Mouse (Mus musculus): Measurements from ENCODE around the gene Peli1. TPM values are rescaled to one million over a fixed set of nuclear protein-coding genes. Genes with fewer than 3 reads are reported as not detected.

Peli1 gene
- polyA plus RNA-seq, 1 experiment from 2014 or later, result 9.8 TPM

- H3K27me3 ChIP-seq (ENCODE audit: insufficient read depth, low read length), result no peaks in the 10 kb centered on the region
- H3K4me1 ChIP-seq (ENCODE audit: insufficient read depth), result peaks cover 2% of the 10 kb centered on the region; the same call in 1 of the 2 replicates
- H3K27ac ChIP-seq (ENCODE audit: low read depth), result no peak overlapping the region
- no peak overlapping the region for H3K4me3 ChIP-seq (ENCODE audit: low read depth, low read length)
- WGBS (ENCODE audit: insufficient replicate concordance), result 89% methylated on average over 1 of the region's 1 CpGs
- H3K9ac ChIP-seq (replicated peaks), result no peak overlapping the region
- TF ChIP-seq EP300 (IDR thresholded peaks at IDR 0.05; ENCODE audit: low read depth) (no peak), CTCF (IDR thresholded peaks at IDR 0.05; ENCODE audit: low read depth) (no peak)
- ATAC-seq, result no peak
- no peaks in the 10 kb centered on the region for H3K9me3 ChIP-seq (ENCODE audit: low read length)
- H3K4me2 ChIP-seq (ENCODE audit: low read depth, low read length), result no peak overlapping the region
- H3K36me3 ChIP-seq (replicated peaks; ENCODE audit: insufficient read depth, low read length), result peaks cover 6% of the 10 kb centered on the region; the same call in 1 of the 2 replicates
- DNase-seq, result no peak
These were observed 16.0 kb downstream of the Peli1 start for GRCm38 (mm10) chr11:21107120-21107519.

- H3K4me1 ChIP-seq (ENCODE audit: insufficient read depth), result no peaks in the 10 kb centered on the region
- H3K36me3 ChIP-seq (replicated peaks; ENCODE audit: insufficient read depth, low read length), result peaks cover 6% of the 10 kb centered on the region
- H3K9ac ChIP-seq (replicated peaks), result no peak overlapping the region
- H3K9me3 ChIP-seq (ENCODE audit: low read length), result no peaks in the 10 kb centered on the region
- H3K4me2 ChIP-seq (ENCODE audit: low read depth, low read length), result no peak overlapping the region
- no peak overlapping the region for H3K27ac ChIP-seq (ENCODE audit: low read depth)
- no peak overlapping the region for H3K4me3 ChIP-seq (ENCODE audit: low read depth, low read length)
- no peaks in the 10 kb centered on the region for H3K27me3 ChIP-seq (ENCODE audit: insufficient read depth, low read length)
- DNase-seq (no peak), ATAC-seq (no peak)
- WGBS (ENCODE audit: insufficient replicate concordance), result 81% methylated on average over 2 of the region's 2 CpGs
- TF ChIP-seq CTCF (IDR thresholded peaks at IDR 0.05; ENCODE audit: low read depth), result no peak
- no peak for TF ChIP-seq EP300 (IDR thresholded peaks at IDR 0.05; ENCODE audit: low read depth)
These were observed 18.2 kb downstream of the Peli1 start for GRCm38 (mm10) chr11:21109279-21109678.

- Histone ChIP-seq H3K4me3 (ENCODE audit: low read depth, low read length) (no peak overlapping the region), H3K27me3 (ENCODE audit: insufficient read depth, low read length) (no peaks in the 10 kb centered on the region), H3K9me3 (ENCODE audit: low read length) (no peaks in the 10 kb centered on the region), H3K36me3 (replicated peaks; ENCODE audit: insufficient read depth, low read length) (no peaks in the 10 kb centered on the region; the same call in 1 of the 2 replicates), H3K4me2 (ENCODE audit: low read depth, low read length) (no peak overlapping the region), H3K27ac (ENCODE audit: low read depth) (no peak overlapping the region), H3K9ac (replicated peaks) (no peak overlapping the region), H3K4me1 (ENCODE audit: insufficient read depth) (0 out of 2 replicates have a peak, but pooled peaks cover under 1% of the 10 kb centered on the region)
- WGBS (ENCODE audit: insufficient replicate concordance), result 76% methylated on average over 2 of the region's 2 CpGs
- no peak for TF ChIP-seq CTCF (IDR thresholded peaks at IDR 0.05; ENCODE audit: low read depth)
- ATAC-seq, result no peak
- DNase-seq, result no peak
These were observed 23.4 kb downstream of the Peli1 start for GRCm38 (mm10) chr11:21114516-21114915.

- no peaks in the 10 kb centered on the region for H3K27me3 ChIP-seq (ENCODE audit: insufficient read depth, low read length)
- no peak overlapping the region for H3K27ac ChIP-seq (ENCODE audit: low read depth)
- no peaks in the 10 kb centered on the region for H3K9me3 ChIP-seq (ENCODE audit: low read length)
- no peak for DNase-seq
- H3K4me2 ChIP-seq (ENCODE audit: low read depth, low read length), result no peak overlapping the region
- H3K4me3 ChIP-seq (ENCODE audit: low read depth, low read length), result no peak overlapping the region
- ATAC-seq, result no peak
- no peaks in the 10 kb centered on the region; the same call in 1 of the 2 replicates for H3K36me3 ChIP-seq (replicated peaks; ENCODE audit: insufficient read depth, low read length)
- TF ChIP-seq CTCF (IDR thresholded peaks at IDR 0.05; ENCODE audit: low read depth) (no peak), EP300 (IDR thresholded peaks at IDR 0.05; ENCODE audit: low read depth) (no peak)
- H3K9ac ChIP-seq (replicated peaks), result no peak overlapping the region
- 0 out of 2 replicates have a peak, but pooled peaks cover 2% of the 10 kb centered on the region for H3K4me1 ChIP-seq (ENCODE audit: insufficient read depth)
These were observed 24.7 kb downstream of the Peli1 start for GRCm38 (mm10) chr11:21115804-21116203.

- H3K9me3 ChIP-seq (ENCODE audit: low read length), result no peaks in the 10 kb centered on the region
- H3K9ac ChIP-seq (replicated peaks), result no peak overlapping the region
- H3K27ac ChIP-seq (ENCODE audit: low read depth), result no peak overlapping the region
- H3K4me3 ChIP-seq (ENCODE audit: low read depth, low read length), result no peak overlapping the region
- no peak overlapping the region for H3K4me2 ChIP-seq (ENCODE audit: low read depth, low read length)
- no peak for DNase-seq
- TF ChIP-seq EP300 (IDR thresholded peaks at IDR 0.05; ENCODE audit: low read depth) (no peak), CTCF (IDR thresholded peaks at IDR 0.05; ENCODE audit: low read depth) (no peak)
- no peak for ATAC-seq
- H3K4me1 ChIP-seq (ENCODE audit: insufficient read depth), result peaks cover 4% of the 10 kb centered on the region
- H3K36me3 ChIP-seq (replicated peaks; ENCODE audit: insufficient read depth, low read length), result no peaks in the 10 kb centered on the region; the same call in 1 of the 2 replicates
- H3K27me3 ChIP-seq (ENCODE audit: insufficient read depth, low read length), result no peaks in the 10 kb centered on the region
- 82% methylated on average over 3 of the region's 3 CpGs for WGBS (ENCODE audit: insufficient replicate concordance)
These were observed 25.7 kb downstream of the Peli1 start for GRCm38 (mm10) chr11:21116623-21117295.

GRCm38 (mm10) chr11:21121737-21122136 lies 30.6 kb downstream of the Peli1 start:
- Histone ChIP-seq H3K36me3 (replicated peaks; ENCODE audit: insufficient read depth, low read length) (no peaks in the 10 kb centered on the region), H3K4me1 (ENCODE audit: insufficient read depth) (peaks cover 15% of the 10 kb centered on the region), H3K27ac (ENCODE audit: low read depth) (no peak overlapping the region), H3K4me2 (ENCODE audit: low read depth, low read length) (no peak overlapping the region), H3K9me3 (ENCODE audit: low read length) (no peaks in the 10 kb centered on the region), H3K27me3 (ENCODE audit: insufficient read depth, low read length) (no peaks in the 10 kb centered on the region), H3K4me3 (ENCODE audit: low read depth, low read length) (no peak overlapping the region), H3K9ac (replicated peaks) (no peak overlapping the region)
- DNase-seq, result no peak
- no peak for ATAC-seq
- WGBS (ENCODE audit: insufficient replicate concordance), result 51% methylated on average over 2 of the region's 2 CpGs
- no peak for TF ChIP-seq EP300 (IDR thresholded peaks at IDR 0.05; ENCODE audit: low read depth)
- no peak for TF ChIP-seq CTCF (IDR thresholded peaks at IDR 0.05; ENCODE audit: low read depth)
